Mouse (Mus musculus) stomach, postnatal 0 days (tissue): ENCODE data around the gene Zfp800.

ENCODE experiments used
- CTCF ChIP-seq: IDR thresholded peaks from 2 replicates; pipeline ENCODE4 v1.5.1; 2016; ENCODE audit warnings: antibody characterized with exemption, low read depth, mild to moderate bottlenecking, moderate library complexity
- EP300 ChIP-seq: optimal IDR thresholded peaks from 2 replicates; pipeline ENCODE3; 2016; ENCODE audit warnings: antibody characterized with exemption

DNA sequence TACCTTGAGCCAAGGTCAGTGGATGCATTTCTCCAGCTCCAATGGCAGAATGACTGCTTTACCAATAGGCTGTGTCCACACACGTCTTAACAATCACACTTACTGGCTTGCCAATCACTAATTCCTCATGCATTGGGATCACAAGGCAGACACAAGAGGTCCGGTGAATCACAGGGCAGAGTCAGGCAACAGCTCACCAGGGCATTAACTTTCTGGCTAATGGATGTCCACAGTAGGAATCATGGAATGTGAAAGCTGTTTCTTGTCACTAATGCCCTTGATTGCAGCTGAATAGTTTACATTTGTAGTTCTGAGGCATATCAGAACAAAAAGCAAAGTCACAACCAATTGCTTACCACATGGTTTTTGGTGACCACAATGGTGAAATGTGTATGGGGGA, 85.7 kb downstream of the Zfp800 start:
- no peak for TF ChIP-seq EP300
- no peak for TF ChIP-seq CTCF
